Mouse (Mus musculus) myocyte (in vitro differentiated cells): ENCODE results near the gene Ccser1. TPM values are rescaled to one million over a fixed set of nuclear protein-coding genes. Genes with fewer than 3 reads are reported as not detected.
"Not testable (repeated sequence)": the region's sequence is repeated elsewhere in the genome, so short reads cannot be mapped to it uniquely, and the experiment has no call there.

ENCODE experiments used
- H3K27me3 ChIP-seq: one replicate; pipeline ENCODE4 v1.6.1; 2011; ENCODE audit not compliant: control insufficient read depth, insufficient read depth, insufficient read length
- H3K36me3 ChIP-seq: one replicate; pipeline ENCODE4 v1.6.1; 2011; ENCODE audit not compliant: control insufficient read depth, insufficient read depth
- H3K4me2 ChIP-seq: one replicate; pipeline ENCODE4 v1.6.1; 2011; ENCODE audit warnings: low read depth, control low read depth
- H3K4me3 ChIP-seq: one replicate; pipeline ENCODE4 v1.5.1; 2011; ENCODE audit warnings: mild to moderate bottlenecking, control low read depth, moderate library complexity
- H3K79me2 ChIP-seq: one replicate; pipeline ENCODE4 v1.6.1; 2011; ENCODE audit not compliant: control insufficient read depth, insufficient read depth
- H3ac ChIP-seq: one replicate; pipeline ENCODE4 v1.6.1; 2011; ENCODE audit not compliant: control insufficient read depth, insufficient read length
- CEBPB ChIP-seq: IDR thresholded peaks from 2 replicates; pipeline ENCODE4 v1.6.1; 2011; ENCODE audit warnings: mild to moderate bottlenecking, moderate library complexity; ENCODE audit not compliant: poor library complexity, insufficient read depth, severe bottlenecking
- E2F4 ChIP-seq: IDR thresholded peaks from one replicate; pipeline ENCODE4 v1.6.1; 2011; ENCODE audit warnings: mild to moderate bottlenecking, control low read depth, moderate library complexity; ENCODE audit not compliant: insufficient read depth
- MAX ChIP-seq: IDR thresholded peaks from one replicate; pipeline ENCODE4 v1.6.1; 2011; ENCODE audit warnings: low read depth, mild to moderate bottlenecking, control low read depth
- MYOD1 ChIP-seq, 3 experiments: IDR thresholded peaks; one replicate each; pipeline ENCODE4 v1.6.1; 2011; ENCODE audit warnings: control low read depth in 2 of 3, low read depth in 2 of 3, mild to moderate bottlenecking in 2 of 3, moderate library complexity in 1 of 3; ENCODE audit not compliant: insufficient read length in 2 of 3, control insufficient read depth in 1 of 3
- MYOG ChIP-seq, 3 experiments: IDR thresholded peaks; one replicate each; pipeline ENCODE4 v1.6.1; 2011; ENCODE audit warnings: control low read depth in 2 of 3, low read depth in 2 of 3, mild to moderate bottlenecking in 2 of 3; ENCODE audit not compliant: insufficient read length in 2 of 3, control insufficient read depth in 1 of 3, insufficient read depth in 1 of 3
- POLR2A ChIP-seq: IDR thresholded peaks from one replicate; pipeline ENCODE4 v1.6.1; 2011; ENCODE audit warnings: low read depth, mild to moderate bottlenecking, control low read depth, moderate library complexity; ENCODE audit not compliant: insufficient read length
- POLR2AphosphoS2 ChIP-seq: IDR thresholded peaks from one replicate; pipeline ENCODE4 v1.6.1; 2011; ENCODE audit warnings: low read depth, control low read depth; ENCODE audit not compliant: insufficient read length
- REST ChIP-seq: IDR thresholded peaks from one replicate; pipeline ENCODE4 v1.6.1; 2011; ENCODE audit warnings: mild to moderate bottlenecking, control low read depth, moderate library complexity; ENCODE audit not compliant: insufficient read depth, insufficient read length
- SRF ChIP-seq: IDR thresholded peaks from one replicate; pipeline ENCODE4 v1.6.1; 2011; ENCODE audit warnings: low read depth; ENCODE audit not compliant: control insufficient read depth, insufficient read length
- TCF12 ChIP-seq: IDR thresholded peaks from one replicate; pipeline ENCODE4 v1.6.1; 2011; ENCODE audit warnings: mild to moderate bottlenecking, control low read depth; ENCODE audit not compliant: poor library complexity, insufficient read depth, severe bottlenecking
- TCF3 ChIP-seq: IDR thresholded peaks from one replicate; pipeline ENCODE4 v1.6.1; 2011; ENCODE audit warnings: low read depth, control low read depth; ENCODE audit not compliant: insufficient read length
- USF1 ChIP-seq: IDR thresholded peaks from one replicate; pipeline ENCODE4 v1.6.1; 2011; ENCODE audit warnings: low read depth, mild to moderate bottlenecking, control low read depth, moderate library complexity
- polyA plus RNA-seq: library from polyadenylated mRNA; unstranded; fragments of >200 nt; fragmentation: generic; extraction: Trizol; gene quantifications from one replicate; pipeline ENCODE4 v1.2.1, GENCODE M21; 2012; ENCODE audit warnings: missing spikeins

Ccser1 gene
- polyA plus RNA-seq, 1 experiment, result 0.52 TPM

DNA sequence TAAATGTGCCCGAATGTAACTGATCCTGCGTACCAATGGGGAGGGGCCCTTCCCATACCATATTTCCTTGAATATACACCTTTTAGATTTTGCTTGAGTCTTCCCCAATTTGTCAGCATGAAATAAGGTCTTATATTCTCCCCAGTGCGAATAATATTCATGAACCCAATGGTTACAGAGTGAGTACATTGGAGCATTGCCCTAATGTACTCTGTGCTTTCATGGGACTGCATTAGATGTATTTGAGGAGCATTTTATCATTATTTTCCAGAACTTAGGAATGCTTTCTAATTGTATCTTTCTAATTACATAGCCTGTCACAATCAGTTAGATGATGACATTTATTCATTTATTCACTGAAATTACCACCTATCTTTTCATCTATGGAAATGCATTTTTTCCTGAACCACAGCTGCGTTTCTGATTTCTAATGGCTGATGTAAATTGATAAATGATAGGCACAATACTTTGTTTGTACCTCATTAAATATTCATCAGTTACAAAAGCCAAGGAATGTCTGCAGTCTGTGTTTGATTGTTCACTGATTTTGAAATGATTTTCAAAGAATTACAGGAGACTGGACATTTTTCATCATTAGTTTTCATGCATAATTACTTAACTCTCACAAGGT is 67.8 kb downstream of the Ccser1 start:
- no peak overlapping the region for H3K4me2 ChIP-seq
- H3K36me3 ChIP-seq, result no peaks in the 10 kb centered on the region
- H3K4me3 ChIP-seq, result no peak overlapping the region
- H3K27me3 ChIP-seq, result no peaks in the 10 kb centered on the region
- no peak overlapping the region for H3ac ChIP-seq
- TF ChIP-seq MYOG (IDR thresholded peaks at IDR 0.05; ENCODE audit: control insufficient read depth in 1 of 3, insufficient read depth in 1 of 3, insufficient read length in 2 of 3, low read depth in 2 of 3) (no peak), TCF3 (no peak), REST (no peak), MYOD1 (IDR thresholded peaks at IDR 0.05; ENCODE audit: control insufficient read depth in 1 of 3, insufficient read length in 2 of 3, low read depth in 2 of 3) (no peak), E2F4 (no peak), CEBPB (no peak), USF1 (no peak), TCF12 (no peak), SRF (no peak), POLR2AphosphoS2 (no peak), POLR2A (no peak), MAX (no peak)
- H3K79me2 ChIP-seq, result no peaks in the 10 kb centered on the region

DNA sequence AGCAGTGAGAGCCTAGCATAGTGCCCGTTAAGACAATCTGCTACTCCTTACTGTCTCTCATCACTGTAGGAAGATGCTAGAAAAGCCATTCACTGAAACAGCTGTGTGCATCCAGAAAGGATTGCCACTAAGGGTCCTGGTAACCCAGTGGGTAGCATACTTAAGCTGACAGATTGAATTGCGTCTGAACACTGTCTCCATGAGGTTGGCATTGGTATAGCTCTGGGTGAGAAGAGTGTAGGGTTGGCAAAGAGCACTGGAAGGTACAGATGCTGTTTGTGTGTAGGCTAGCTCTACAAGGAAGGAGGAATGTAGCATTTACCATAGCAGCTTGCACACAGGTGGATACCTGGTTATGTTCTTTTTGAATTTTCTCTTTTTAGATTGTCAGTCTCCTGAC is 68.6 kb downstream of the Ccser1 start:
- no peaks in the 10 kb centered on the region for H3K79me2 ChIP-seq
- H3ac ChIP-seq, result no peak overlapping the region
- H3K27me3 ChIP-seq, result no peaks in the 10 kb centered on the region
- H3K36me3 ChIP-seq, result no peaks in the 10 kb centered on the region
- H3K4me3 ChIP-seq, result no peak overlapping the region
- TF ChIP-seq CEBPB, result no peak
- TF ChIP-seq MYOG (IDR thresholded peaks at IDR 0.05; ENCODE audit: control insufficient read depth in 1 of 3, insufficient read depth in 1 of 3, insufficient read length in 2 of 3, low read depth in 2 of 3), result no peak
- TF ChIP-seq TCF3, result no peak
- TF ChIP-seq SRF, result no peak
- no peak for TF ChIP-seq TCF12
- no peak for TF ChIP-seq POLR2AphosphoS2
- TF ChIP-seq MYOD1 (IDR thresholded peaks at IDR 0.05; ENCODE audit: control insufficient read depth in 1 of 3, insufficient read length in 2 of 3, low read depth in 2 of 3), result no peak
- TF ChIP-seq USF1, result no peak
- no peak for TF ChIP-seq REST
- no peak for TF ChIP-seq MAX
- TF ChIP-seq E2F4, result no peak
- H3K4me2 ChIP-seq, result no peak overlapping the region

DNA sequence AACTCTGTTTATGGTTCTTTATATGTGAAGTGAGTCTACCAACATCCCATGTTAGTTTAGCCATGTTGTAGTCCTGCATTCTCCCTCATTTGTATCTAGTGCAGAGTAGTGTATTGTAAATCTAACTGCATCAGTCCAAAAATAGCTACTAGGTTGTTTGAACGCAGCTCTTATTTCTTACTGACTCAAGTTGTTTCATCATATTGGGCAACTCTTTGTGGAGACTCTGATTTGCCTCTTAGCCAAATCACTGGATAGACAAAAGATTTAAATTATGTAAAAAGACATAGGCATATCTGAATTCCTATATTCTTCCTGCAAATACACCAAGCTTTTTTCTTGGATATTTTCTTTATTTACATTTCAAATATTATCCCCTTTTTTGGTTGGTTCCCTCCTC is 71.1 kb downstream of the Ccser1 start:
- H3K27me3 ChIP-seq, result no peaks in the 10 kb centered on the region
- TF ChIP-seq POLR2A (no peak), CEBPB (peak; percentile 86)
- no peaks in the 10 kb centered on the region for H3K36me3 ChIP-seq
- no peak overlapping the region for H3K4me2 ChIP-seq
- H3K79me2 ChIP-seq, result no peaks in the 10 kb centered on the region
- H3K4me3 ChIP-seq, result no peak overlapping the region
- H3ac ChIP-seq, result no peak overlapping the region

DNA sequence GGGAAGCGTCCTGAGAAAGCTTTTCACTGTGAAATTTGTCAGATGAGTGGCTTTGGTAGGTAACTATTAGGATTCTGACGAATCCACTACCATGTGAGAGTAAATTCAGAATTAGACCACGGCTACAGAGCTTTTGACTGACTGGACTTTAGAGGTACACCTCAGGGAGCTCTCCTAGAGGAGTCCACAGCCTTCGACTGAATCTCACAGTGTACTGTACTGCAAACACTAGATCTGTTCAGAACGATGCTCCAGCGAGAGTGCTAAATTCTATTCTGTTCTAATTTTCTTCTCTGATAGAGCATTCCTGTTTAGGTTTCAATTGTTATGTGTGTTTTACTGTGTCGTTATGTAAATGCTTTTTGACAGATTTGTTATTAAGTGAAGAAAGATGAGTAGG is 72.8 kb downstream of the Ccser1 start:
- H3K36me3 ChIP-seq, result no peaks in the 10 kb centered on the region

GRCm38 (mm10) chr6:61255874-61256273 is 75.8 kb downstream of the Ccser1 start:
- H3K36me3 ChIP-seq, H3ac ChIP-seq, H3K4me3 ChIP-seq, H3K4me2 ChIP-seq, H3K79me2 ChIP-seq, H3K27me3 ChIP-seq: not testable (repeated sequence)

More for the DNA sequence above, 72.8 kb downstream of the Ccser1 start:
- no peak overlapping the region for H3K4me2 ChIP-seq
- H3K27me3 ChIP-seq, result no peaks in the 10 kb centered on the region
- H3ac ChIP-seq, result no peak overlapping the region
- H3K4me3 ChIP-seq, result no peak overlapping the region
- TF ChIP-seq MYOD1 (IDR thresholded peaks at IDR 0.05; ENCODE audit: control insufficient read depth in 1 of 3, insufficient read length in 2 of 3, low read depth in 2 of 3), result no peak
- TF ChIP-seq SRF, result no peak
- H3K79me2 ChIP-seq, result no peaks in the 10 kb centered on the region
